Mouse (Mus musculus) urinary bladder, adult 2 months (tissue): ENCODE results near the gene Aknad1. TPM values are rescaled to one million over a fixed set of nuclear protein-coding genes. Genes with fewer than 3 reads are reported as not detected.

Experiments
- DNase-seq: peaks from one replicate; pipeline ENCODE4 v3.0.0; 2022; ENCODE audit warnings: low spot score
- polyA plus RNA-seq: library from polyadenylated mRNA; depleted of rRNA; stranded (reverse); fragments of >200 nt; gene quantifications from 2 replicates; pipeline ENCODE4 v1.2.3, GENCODE M21; 2012; rRNA removed

The Aknad1 gene
- polyA plus RNA-seq, 1 experiment, result 2.6 TPM

- DNase-seq, result no peak
These were observed 48.4 kb downstream of the Aknad1 start for GRCm38 (mm10) chr3:108787754-108788454.

- DNase-seq, result no peak
These were observed 49.0 kb downstream of the Aknad1 start for GRCm38 (mm10) chr3:108788455-108788794.

DNA sequence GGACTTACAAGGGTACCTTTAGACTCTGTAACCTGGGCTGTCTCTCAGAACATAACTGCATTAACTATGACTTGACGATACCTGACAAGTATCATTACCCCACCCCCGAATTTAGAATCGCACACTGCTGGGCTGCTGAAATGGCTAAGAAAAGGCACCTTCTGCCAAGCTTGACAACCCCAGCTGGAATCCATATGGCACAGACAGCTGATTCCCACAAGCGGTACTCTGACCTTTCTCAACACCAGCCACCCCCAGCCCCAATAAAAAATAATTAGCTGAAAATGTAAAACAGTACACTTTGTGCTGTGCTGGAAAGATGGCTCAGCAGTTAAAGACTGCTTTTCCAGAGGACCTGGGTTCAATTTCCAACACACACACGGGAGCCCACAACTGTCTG, 49.8 kb downstream of the Aknad1 start:
- DNase-seq, result no peak

GRCm38 (mm10) chr3:108790499-108790898, 51.0 kb downstream of the Aknad1 start:
- no peak for DNase-seq

- DNase-seq, result no peak
These were observed 51.7 kb downstream of the Aknad1 start for GRCm38 (mm10) chr3:108791054-108791706.

DNA sequence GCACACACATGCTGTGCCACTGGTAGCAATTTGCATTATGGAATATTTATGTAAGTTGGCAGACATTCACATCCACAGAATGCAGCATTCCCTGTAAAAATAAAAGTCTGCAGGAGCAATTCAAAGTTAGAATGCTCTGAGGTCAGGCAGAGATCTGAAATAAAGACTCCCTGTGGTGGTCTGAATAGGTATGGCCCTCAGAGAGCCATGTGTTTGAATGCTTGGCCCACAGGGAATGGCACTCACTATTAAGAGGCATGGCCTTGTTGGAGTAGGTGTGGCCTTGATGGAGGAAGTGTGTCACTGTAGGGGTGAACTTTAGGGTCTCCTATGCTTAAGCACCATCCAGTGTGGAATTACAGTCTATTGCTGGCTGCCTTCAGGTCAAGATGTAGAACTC, 53.0 kb downstream of the Aknad1 start:
- no peak for DNase-seq

DNA sequence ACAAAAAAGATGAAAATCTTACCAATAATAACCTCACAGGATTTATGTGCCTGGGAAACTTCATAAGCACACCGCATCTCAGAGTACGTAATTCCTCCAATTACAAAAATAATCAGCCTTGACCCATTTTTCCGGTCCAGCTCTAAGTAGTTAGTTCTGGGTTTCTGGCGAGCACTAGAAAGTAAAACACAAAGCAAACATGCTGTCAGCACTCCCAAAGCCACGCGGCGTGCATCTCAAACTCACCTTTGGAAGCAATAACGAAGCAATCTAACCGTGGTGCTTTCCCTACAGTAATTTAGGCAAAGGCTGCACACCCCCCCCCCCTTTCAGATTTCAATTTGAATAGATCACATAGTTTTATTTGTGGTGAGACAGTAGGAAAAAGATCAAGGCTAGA, 55.3 kb downstream of the Aknad1 start:
- DNase-seq, result no peak

- no peak for DNase-seq
These were observed 56.3 kb downstream of the Aknad1 start for GRCm38 (mm10) chr3:108795554-108796299.

GRCm38 (mm10) chr3:108796386-108796785, 56.9 kb downstream of the Aknad1 start:
- no peak for DNase-seq

GRCm38 (mm10) chr3:108797723-108798122, 58.3 kb downstream of the Aknad1 start:
- DNase-seq, result no peak

DNA sequence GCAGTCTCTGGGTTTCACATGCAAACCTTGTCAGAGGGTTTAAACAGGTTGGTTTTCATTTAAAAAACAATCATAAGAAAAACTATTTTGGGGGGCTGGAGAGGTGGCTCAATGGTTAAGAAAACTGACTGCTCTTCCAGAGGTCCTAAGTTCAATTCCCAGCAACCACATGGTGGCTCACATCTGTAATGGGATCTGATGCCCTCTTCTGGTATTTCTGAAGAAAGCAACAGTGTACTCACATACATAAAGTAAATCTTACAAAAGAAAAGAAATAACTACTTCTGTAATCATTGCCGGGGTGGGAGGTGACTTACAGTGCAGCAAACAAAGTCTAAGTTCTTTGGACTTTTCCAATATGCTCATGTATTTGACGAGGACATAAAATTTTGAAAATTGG, 58.9 kb downstream of the Aknad1 start:
- DNase-seq, result no peak

GRCm38 (mm10) chr3:108805622-108806021, 66.2 kb downstream of the Aknad1 start:
- no peak for DNase-seq

- no peak for DNase-seq
These were observed 71.3 kb downstream of the Aknad1 start for GRCm38 (mm10) chr3:108810747-108811263.

DNA sequence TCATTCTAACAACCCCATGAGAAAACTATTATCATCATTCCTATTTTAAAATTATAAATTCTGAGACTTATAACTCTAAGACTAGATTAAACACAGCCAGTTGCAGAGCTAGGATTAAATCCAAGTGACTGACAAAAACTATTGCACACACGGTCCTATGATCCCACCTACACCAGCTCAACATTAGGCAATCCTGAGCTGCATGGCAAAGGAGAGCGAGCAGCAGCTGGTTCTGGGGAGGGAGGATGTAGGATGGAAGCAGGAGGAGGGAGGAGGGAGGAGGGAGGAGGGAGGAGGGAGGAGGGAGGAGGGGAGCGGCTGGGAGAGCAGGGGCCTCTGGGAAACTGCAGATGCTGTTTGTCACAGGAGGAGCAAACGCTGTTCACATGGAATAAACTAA, 76.2 kb downstream of the Aknad1 start:
- DNase-seq, result no peak

DNA sequence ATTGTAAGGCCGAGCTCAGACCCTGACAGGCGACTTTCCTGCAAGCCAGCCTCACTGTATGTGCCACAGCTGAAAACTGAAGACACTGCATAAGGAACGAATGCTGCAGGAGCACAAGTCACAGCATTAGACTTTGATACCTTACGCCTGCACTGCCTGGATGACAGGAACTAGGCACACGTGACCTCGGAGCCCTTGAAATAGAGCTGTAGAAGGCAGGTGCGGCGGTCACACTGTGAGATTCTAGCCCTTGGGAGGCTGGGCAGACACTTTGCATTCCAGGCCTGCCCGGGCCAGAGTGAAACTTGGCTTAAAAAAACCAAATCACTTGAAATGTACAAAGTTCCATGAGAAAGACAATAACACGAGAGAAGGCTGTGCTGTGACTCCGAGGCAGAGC, 91.0 kb downstream of the Aknad1 start:
- no peak for DNase-seq

DNA sequence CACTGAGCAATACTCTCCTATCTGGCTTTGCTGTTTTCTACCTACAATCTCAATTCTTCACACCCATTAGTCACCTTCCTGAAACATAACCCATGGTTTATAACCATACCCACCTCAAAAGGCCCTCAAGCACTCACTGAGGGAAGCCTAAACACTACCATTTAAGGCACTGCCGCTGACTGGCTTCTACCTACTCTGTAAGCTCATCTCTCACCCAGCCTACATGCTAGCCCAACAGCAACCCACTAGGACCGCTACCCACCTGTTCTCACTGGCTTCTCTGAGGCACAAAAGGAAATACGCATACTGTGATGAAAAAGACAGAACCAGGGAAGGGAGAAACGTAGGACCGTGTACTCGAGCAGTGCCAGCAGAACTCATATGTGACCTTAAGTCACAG, 92.3 kb downstream of the Aknad1 start:
- DNase-seq, result no peak

Other genes with a start within 250 kb of the Aknad1 start
- gene 1700013F07Rik, start 205.5 kb upstream of the Aknad1 start, polyA plus RNA-seq, result 0.11 and 0.16 TPM in 2 replicates
- 0.30 and 0.53 TPM in 2 replicates for gene 5330417C22Rik, start 203.1 kb upstream of the Aknad1 start, polyA plus RNA-seq
- gene Tmem167b, start 177.2 kb upstream of the Aknad1 start, polyA plus RNA-seq, result 13.8 and 24.1 TPM in 2 replicates
- 30.7 and 31.1 TPM in 2 replicates for gene Taf13, start 168.0 kb upstream of the Aknad1 start, polyA plus RNA-seq
- 10.8 and 12.7 TPM in 2 replicates for gene Wdr47, start 148.4 kb upstream of the Aknad1 start, polyA plus RNA-seq
- 63.0 and 79.4 TPM in 2 replicates for gene Clcc1, start 85.7 kb upstream of the Aknad1 start, polyA plus RNA-seq
- 26.2 and 26.8 TPM in 2 replicates for gene Gpsm2, start 17.3 kb upstream of the Aknad1 start, polyA plus RNA-seq
- gene Stxbp3, start 100.9 kb downstream of the Aknad1 start, polyA plus RNA-seq, result 43.3 and 49.4 TPM in 2 replicates
- 0.24 and 0.29 TPM in 2 replicates for gene Fndc7, start 150.3 kb downstream of the Aknad1 start, polyA plus RNA-seq
- 77.1 and 80.1 TPM in 2 replicates for gene Prpf38b, start 172.1 kb downstream of the Aknad1 start, polyA plus RNA-seq
- gene Henmt1, start 200.2 kb downstream of the Aknad1 start, polyA plus RNA-seq, result 0.08 and 0.10 TPM in 2 replicates
- gene Gm9857, start 200.8 kb downstream of the Aknad1 start, polyA plus RNA-seq, result 0.28 TPM in 1 of 2 replicates, not detected in the other